Mouse (Mus musculus): ENCODE results near the gene Pard3b.

Gene Pard3b

DNA sequence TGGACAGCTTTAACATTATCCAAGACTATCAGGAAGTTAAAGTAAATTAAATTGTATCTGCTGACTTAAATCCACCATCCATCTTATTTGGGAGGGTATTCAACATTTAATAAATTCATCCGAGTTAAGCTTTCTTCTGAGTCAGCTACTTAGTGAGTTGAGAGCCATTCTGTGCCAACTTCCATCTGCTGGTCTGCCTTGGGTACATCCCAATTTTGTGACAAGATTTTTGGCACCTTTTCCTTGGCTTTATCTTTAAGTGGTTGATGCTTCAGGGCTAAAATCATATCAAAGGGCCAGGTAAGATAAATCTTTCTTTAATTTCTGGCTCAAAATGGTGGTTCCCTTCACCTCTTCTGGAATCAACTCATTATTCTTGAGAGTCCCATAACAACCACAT is 640.0 kb downstream of the Pard3b start:
- DNase-seq = no peak

DNA sequence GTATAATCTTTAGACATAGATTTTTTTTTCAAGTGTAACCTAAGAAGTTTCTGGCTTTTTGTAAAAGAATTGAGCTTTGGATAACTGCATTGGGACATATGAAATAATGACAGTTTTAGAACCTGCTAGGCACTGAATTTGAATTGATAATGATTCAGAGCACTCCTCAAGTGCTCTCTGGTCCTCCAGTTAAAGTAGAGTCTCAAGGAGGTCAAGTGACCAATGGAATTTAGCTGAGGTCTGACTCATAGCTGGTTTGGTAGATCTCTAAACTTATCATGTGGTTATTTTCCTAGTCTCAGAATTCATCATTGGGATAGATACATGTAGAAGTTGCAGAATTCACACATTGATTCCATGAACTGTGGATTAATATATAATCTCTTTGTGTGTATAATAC is 642.0 kb downstream of the Pard3b start:
- DNase-seq = no peak

DNA sequence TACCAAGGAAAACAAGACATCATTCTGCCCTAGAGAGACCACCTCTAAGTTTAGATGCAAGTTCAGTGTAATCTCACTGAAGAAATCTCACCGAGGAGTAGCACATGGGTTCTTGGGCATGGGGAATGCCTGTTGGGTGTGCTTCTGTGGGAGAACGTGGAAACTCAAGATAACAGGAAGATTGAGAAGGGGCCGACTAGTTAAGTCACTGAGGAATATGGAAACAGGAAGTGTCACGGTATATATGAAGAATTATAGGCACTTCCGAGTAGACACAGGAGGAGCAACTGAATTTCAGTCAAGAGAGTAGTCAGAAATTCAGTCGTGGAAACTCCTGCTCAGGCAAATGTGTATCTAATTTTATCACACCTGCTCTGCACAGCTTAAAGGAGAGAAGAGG is 644.2 kb downstream of the Pard3b start:
- no peak for DNase-seq

DNA sequence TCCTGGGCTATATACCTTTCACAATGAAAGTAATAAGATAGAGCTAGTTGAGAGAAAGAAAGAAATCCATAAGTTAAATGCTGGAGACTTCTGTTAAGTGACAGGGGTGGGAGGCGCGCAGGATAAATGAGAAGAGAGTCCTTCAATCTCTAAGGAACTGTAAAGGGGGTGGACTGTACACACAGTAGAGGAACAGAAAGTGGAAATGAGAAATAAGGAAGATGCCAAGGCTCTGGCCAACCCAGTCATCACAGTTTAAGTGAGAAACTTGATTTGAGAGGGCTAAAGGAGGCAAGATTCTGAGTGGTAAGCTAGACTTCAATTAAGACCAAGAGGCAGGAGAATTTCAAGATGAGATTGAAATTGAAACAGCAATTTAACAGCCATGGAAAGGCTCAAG is 645.0 kb downstream of the Pard3b start:
- no peak for DNase-seq

DNA sequence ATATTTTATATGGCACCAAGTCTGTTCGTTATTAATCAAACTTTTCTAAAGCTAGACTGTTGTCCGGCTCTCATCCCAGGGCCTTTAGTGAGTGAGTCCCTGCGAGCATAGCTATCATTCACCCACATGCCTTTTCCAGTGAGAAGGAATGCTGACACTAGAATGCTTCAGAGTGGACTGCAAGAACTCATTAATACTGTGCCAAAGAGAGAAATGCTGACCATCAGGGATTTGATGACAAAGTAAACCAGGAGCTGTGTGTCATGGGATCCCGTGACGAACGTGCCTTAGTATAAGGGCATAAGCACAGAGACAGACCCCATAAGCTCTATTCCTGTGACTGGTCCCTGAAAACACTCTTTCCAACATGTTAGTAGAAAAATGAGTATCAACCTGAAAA is 670.8 kb downstream of the Pard3b start:
- DNase-seq = no peak

DNA sequence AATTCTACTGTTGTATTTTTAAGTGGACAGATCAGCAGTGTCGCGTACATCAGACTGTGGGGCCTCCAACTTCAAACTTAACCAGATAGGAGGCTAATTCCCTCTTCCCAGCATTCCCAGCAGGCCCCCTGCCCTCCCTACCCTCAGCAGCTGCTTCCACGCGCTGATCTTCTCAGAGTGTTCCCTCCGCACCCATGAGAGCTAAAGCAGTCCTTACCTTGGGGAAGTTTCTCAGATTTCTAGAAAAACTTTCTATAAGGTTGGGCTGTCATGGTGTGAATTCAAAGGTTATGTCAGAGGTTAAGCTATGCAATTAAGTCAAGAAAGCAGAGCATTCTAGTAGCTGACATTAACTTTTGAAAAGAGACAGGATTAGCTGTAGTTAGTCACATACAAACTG is 686.6 kb downstream of the Pard3b start:
- DNase-seq = no peak

DNA sequence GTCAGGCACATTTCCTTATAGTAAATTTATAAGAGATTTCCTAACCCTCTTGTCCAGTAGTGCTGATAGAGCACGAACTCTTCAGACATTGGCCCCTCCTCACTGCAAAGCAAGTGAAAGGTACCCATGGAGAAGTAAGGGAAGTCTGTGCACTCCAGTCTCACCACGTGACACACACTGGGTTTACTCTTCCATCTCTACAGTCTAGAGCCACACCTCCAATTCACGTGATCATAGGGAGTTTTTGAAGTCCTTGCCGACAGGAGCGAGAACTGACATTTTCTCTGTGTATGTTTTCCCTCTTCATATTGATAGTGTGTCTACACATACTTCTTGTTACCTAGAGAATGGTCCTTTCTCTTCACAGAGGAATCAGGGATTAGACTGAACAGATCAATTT is 689.1 kb downstream of the Pard3b start:
- DNase-seq = no peak

DNA sequence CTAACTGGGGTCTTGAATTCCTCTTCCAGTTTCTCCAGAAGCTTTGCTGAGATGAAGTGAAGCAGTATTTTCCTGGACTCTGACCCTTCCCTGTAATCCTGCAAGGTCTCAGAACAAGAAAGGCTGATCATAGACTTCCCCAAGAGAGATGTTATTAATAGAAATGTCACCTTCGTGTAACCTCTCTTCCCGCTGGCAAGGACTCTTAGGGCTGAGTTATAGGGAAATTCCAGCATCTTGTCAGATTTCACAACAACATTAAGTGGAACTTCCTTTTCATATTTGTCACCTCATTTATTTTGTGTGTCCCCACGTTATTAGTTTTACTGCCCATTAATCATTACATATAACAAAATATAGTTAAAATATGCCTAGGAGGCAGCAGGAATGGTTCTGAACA is 690.2 kb downstream of the Pard3b start:
- DNase-seq = no peak

DNA sequence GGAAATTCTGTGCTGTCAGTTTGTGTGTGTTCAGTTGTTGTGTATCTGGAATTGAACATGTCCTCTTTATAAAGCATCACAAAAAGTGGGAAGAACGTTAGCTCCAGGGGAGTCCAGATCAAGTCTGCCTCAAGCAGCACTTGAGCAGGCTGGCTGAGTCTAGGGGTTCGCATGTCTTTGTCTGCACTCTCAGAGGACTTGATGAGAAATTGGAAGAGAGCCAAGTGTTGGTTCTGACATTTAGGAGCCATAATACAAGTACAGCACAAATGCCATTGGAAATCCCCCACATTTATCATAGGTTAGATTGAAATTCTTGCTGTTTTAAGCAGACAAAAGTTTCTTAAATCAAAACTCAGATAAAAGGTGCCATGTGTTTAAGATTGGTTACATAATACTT is 694.4 kb downstream of the Pard3b start:
- no peak for DNase-seq

DNA sequence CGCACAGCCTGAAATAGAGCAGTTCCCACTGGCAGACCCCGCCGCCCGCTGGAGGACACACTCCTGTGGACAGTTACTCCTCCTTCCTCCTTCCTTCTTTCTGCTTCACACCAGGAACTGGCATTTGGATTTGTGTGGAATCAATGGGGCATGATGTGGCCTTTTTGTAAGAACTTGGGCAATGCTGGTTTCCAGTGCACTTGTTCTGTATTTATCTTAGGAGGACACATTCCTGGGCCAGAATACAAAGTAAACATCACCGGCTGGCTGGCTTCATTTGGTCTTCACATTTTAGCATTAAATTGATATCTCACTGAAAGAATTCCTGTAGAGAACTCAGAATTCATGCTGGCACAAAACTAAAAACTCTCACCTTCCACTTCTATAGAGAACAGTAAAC is 695.6 kb downstream of the Pard3b start:
- no peak for DNase-seq

DNA sequence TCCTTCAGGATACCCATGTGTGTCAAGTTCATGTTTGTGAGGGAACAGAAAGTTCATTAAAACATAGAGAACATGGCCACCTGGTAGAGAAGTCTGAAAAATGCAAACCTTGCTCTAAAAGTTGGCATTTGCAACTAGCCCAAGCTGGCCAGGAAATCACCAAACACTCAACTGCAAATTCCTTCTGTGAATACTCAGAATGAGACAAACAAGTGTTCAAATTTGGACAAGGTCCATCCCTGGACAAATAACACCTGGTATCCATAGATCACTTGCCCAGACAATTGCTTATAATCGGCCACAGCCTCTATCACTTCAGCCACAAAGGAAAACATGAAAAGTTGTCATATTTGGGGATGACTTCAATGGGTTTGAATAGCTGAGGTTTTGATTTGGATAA is 701.6 kb downstream of the Pard3b start:
- no peak for DNase-seq

DNA sequence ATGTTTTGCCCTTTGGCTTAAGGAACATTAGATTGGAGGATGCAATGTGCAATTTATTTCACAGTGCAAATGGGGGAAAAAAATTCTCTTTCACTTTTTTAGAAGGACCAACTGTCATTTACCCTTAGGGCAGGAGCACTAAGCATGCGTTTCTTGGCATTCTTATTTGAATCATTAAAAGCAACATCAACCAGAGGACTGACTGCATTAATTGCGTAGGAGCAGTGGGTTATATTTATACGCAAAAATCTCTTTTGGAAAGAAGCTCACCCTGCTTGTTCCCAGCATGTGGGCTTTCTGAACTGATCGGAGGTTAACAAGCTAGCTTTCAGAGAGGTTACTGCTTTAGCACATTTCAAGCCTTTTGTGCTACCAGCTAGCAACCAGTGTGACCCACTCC is 705.7 kb downstream of the Pard3b start:
- DNase-seq = no peak

DNA sequence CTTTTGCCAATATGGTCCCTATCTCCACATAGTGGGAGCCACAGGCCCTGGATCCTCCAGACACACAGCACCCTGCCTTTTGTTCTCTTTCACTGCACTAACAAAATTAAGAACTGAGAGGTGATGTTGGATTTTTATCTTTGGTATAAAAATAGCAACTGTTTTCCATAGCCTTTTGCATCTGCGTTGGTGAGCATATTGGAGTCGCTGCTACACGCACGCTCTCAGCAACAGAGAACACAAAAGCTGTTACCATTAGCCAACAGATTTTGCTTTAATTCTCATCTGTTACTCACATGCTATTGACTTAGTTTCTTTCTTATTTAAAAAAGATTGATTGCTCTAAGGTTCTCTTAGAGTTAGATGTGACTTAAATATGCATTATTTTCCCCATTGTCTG is 709.7 kb downstream of the Pard3b start:
- DNase-seq = no peak

DNA sequence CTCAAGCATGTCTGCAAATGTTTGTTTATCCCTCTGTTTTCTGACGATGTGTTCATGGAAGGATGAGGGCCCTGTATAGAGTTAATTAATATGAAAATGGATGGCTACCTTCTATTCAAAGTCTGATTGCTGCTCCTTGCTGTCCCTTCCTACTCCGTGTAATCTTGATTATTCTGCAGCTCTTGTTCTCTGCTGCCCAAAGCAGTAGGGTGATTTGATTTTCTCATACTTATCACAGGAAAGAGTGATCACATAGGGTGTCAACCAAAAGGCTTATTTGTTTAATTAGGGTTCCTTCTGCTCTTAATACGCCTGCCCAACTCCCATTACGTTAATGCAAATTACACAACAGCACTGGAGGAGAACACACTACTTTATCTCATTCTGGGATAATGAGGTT is 716.9 kb downstream of the Pard3b start:
- DNase-seq = no peak

DNA sequence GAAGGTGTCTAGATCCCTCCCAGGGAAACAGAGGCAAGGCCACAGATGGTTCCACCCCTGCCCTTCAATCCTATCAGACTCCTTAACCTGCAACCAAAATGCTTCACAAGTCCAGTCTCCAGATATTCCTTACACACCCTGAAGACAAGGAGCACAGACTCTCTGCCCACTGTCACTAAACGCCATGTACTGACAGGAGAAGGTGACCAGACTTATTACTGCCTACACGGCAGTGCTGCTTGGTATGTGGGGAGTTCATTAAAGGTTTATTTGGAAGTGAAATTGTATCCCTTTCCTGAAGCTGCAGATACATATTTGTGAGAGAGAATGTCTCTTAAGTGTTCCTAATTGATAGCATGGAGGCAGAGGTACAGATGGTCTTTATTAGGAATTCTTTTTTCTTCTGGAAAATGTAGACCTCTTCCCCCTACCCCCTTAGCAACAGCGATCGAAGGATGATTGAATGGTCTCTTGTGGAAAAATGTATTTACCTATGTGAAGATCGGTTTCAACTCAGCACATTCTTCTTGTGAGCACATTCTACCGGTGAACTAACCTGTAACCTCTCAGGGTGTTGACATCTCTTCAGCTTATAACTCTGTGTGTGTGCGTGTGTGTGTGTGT is 735.9 kb downstream of the Pard3b start:
- no peak for DNase-seq

DNA sequence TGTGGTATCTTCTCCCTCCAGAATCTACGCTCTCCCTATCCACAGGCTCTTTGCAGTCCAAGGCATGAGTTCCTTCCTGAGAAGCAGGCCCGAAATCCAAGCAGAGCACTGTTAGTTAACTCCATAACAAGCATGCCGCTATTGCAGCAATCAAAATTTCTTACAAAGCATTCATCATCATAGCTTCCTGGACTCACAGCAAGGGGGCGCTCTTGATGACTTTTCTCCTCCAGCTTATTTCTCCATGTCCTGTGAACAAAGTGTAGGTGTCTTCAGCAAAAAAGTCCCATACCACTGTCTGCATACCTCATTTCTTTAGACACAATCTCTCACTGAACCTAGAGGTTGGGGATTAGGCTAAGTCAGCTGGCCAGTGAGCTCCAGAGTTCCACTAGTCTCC is 739.7 kb downstream of the Pard3b start:
- no peak for DNase-seq

DNA sequence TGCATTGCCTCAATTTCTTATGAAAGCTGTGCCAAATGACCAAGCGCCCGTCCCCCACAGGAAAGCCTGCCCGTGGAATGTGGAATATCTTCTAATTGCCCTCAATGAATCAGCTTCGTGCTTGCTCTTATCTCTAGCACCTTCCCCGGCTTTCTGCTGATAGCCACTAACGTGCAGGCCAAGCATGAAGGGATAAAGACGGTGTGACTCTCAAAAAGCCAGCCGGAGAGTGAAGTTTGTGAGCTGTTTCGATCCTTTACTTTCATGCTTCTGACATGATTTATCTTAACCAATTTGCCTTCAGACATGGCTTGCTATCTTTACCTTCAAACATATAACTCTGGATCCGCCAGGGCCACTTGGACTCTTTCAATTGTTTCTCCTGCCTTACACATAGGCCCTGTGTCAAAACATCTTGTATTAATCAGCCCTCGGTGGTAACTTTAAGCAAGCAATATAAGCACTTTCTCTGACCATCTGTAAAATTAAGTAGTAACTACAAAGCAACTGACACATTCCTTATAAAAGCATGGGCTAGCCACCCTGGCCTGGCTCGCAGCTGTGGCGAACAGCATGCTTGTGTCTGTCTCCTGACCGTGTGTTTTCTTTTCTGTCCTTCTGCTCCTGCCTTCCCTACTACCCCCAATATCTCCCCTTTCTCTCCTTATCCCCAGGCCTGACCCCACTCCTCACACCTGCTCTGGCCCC is 744.3 kb downstream of the Pard3b start:
- DNase-seq = no peak

DNA sequence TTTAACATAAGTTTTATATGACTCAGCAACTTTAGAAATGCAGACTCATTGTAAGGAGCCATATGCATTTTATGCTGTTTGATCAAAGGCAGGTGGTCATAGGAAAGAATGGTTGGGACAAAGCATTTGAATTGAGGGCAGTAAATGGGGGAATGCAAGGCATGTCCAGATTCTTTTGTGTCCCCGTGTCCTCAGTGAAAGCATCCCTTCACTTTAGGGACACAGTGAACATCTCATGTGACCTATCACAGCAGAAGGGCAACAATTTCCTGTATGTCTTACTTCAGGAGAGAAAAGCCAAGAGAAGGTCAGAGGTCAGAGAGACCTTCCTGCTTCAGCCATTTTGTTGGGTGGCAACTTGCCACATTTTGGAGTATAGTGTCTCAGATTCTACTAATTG is 745.6 kb downstream of the Pard3b start:
- DNase-seq = no peak

DNA sequence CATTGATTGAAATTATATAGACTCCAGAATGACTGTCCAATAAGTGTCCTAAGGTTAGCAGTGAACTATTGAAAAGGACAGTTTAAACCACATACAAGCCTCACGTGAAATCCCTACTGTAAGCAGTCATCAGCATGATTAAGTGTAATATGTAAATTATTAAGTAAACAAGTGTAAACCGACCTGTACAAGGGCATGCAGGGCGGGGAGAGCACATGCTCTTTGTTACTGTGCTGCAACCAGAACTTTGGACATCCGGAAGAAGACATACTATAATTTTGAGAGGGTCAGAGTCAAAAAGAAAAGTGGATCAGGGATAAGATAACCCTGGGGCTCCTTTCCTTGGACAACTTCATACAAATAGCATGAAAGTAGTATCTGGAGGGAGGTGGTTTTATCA is 749.4 kb downstream of the Pard3b start:
- no peak for DNase-seq

DNA sequence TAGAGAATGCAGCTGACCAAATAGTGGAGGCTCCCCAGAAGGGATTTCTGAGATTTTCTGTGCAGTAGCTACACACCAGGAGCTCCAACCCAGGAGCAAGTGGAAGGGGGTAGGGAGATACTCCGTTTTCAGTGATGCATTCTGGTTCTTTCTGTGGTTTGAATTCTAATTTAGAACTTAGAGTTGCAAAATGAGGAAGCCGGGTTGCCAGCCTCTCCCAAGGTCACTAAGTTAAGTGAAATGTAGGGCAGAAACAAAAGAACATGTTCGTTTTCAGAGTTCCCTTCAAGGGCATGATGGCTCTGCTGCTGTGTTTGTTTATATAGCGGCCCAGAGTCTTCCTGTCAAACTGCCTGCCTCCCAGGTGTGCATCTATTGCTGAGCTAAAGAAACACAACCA is 754.2 kb downstream of the Pard3b start:
- DNase-seq = no peak

DNA sequence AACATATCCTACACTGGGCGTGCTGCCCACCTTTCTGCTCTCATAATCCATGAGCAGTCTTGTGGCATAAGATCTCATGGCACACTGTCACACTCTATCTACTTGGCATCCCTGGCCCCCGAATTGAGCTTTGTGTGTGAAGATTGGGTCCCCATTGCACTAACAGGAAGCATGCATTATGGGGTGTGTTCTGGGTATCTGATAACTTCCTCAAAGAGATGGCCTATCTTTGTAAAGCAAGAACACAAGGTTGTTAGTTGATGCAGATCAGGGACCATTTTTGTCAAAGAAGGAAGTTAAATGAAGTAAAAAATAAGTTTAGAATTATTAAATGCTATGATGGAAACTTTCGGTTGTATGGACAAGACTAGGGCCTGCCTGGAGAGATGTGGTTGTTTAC is 755.9 kb downstream of the Pard3b start:
- no peak for DNase-seq

DNA sequence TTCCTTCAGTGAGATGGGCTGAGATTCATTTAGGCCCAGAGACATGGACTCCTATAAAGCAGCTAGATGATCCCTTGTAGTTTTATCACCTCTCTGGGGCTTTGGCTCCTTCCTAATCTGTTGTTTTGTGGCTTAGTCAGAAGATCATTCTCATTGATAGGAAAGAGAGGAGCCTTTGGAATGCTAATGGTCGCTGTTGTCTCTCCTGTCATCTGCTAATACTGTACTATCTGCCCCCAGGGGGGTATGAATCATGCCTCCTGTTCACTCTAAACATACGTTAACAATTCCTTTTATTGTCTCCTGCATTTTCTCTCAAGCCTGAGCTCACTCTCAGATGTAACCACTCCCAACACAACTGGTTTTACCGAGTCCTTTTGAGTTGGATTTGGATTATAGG is 759.6 kb downstream of the Pard3b start:
- no peak for DNase-seq

DNA sequence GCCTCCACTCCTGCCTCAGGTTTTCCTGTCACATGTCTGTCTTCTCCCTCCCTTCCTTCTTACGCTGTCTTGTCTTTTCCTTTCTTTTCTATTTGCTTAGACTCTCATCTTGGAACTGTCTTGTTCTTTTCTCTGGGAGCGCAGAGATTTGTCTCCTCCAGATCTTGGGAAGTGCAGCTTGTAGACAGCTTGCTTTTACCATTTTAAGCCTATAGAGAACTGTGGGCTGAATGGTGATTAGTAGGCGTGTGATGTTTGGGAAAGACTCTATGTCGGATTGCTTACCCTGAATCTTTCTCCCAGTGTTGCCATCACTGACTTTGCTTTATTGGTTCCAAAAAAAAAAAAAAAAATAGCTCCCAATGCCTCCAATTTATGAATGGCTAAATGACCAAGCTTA is 760.1 kb downstream of the Pard3b start:
- no peak for DNase-seq

DNA sequence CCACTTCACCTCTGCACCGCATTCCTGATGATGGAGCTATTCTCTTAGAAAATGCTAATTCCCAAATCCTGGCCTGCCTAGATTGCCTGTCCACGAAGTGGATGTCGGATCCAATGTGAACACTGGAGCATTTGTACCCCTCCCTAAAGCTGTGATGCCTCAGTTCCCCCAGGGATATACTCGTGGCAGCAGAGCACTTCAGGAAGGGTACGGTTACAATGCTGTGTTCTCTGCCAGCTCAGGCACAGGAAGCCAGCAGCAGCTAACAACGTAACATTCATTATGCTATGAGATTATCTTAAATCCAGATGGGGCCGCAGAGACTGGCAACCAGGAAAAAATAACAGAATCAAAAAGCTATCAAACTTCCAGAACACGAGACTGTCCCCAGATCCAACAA is 766.4 kb downstream of the Pard3b start:
- DNase-seq = no peak

DNA sequence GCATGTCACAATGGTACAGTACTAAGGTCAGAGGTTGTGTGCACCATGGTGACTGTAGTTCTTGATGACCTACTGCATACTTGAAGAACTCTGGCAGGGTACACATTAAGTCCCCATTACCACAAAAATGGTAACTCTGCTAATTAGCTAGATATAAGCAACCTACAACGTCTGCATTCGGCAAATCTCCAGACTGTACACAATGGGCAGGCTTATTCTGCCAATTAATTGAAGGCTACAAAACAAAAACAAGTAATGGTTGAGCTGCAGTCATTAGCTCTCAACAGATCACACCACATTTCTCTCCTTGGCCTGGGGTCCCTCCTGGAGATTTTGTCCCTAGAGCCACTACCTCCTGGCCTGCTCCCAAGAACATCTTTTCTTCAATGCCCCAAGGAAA is 772.7 kb downstream of the Pard3b start:
- no peak for DNase-seq

Measured in right cerebral cortex, postnatal 25 days (tissue).